In genomic region chr14:99578665-99579064, GRCm38 (mm10) we compare ENCODE assay signal across 8 mouse cellular contexts.
A peak's percentile ranks its signal among the peaks of the same experiment; 100 is the strongest.
DNase-seq lines count a peak whose midpoint lies in the region; ATAC-seq and TF ChIP-seq lines count a peak whose summit lies in the region.

No protein-coding gene starts in this region.

- H3K9me3 ChIP-seq in hindbrain, embryonic 16.5 days (ENCODE audit: control insufficient read depth, low read length): no peaks in the 10 kb centered on the region
- H3K9me3 ChIP-seq in hindbrain, embryonic 13.5 days: no peaks in the 10 kb centered on the region
- no peaks in the 10 kb centered on the region for H3K9me3 ChIP-seq in forebrain, embryonic 16.5 days (ENCODE audit: control insufficient read depth, low read length)
- H3K9me3 ChIP-seq in lung, embryonic 14.5 days (ENCODE audit: low read depth, low read length): no peaks in the 10 kb centered on the region

- H3K27ac ChIP-seq in hindbrain, embryonic 16.5 days (ENCODE audit: low read depth, low read length): no peak overlapping the region
- H3K27ac ChIP-seq in hindbrain, embryonic 13.5 days: no peak overlapping the region
- no peak overlapping the region for H3K27ac ChIP-seq in forebrain, embryonic 16.5 days (ENCODE audit: low read length)
- H3K27ac ChIP-seq in lung, embryonic 14.5 days (ENCODE audit: low read depth): peak overlapping the region; percentile 6; the same call in 1 of the 2 replicates

- no peak overlapping the region for H3K9ac ChIP-seq in hindbrain, embryonic 16.5 days (ENCODE audit: low read depth, low read length)
- no peak overlapping the region for H3K9ac ChIP-seq in hindbrain, embryonic 13.5 days
- H3K9ac ChIP-seq in forebrain, embryonic 16.5 days (replicated peaks; ENCODE audit: low read depth, low read length): no peak overlapping the region
- no peak overlapping the region for H3K9ac ChIP-seq in lung, embryonic 14.5 days

- ATAC-seq in hindbrain, embryonic 16.5 days: no peak
- ATAC-seq in hindbrain, embryonic 13.5 days (ENCODE audit: low FRiP score): no peak
- ATAC-seq in forebrain, embryonic 16.5 days: peak; percentile 67
- no peak for ATAC-seq in lung, embryonic 14.5 days (ENCODE audit: insufficient read depth)
- ATAC-seq in megakaryocyte progenitor cell, adult 5-6 weeks (replicated peaks; ENCODE audit: poor library complexity): no peak

- peak overlapping the region; percentile 11; the same call in 1 of the 2 replicates for H3K4me2 ChIP-seq in hindbrain, embryonic 16.5 days (ENCODE audit: low read length)
- no peak overlapping the region for H3K4me2 ChIP-seq in hindbrain, embryonic 13.5 days
- H3K4me2 ChIP-seq in forebrain, embryonic 16.5 days (ENCODE audit: low read length): peak overlapping the region; percentile 25
- peak overlapping the region; percentile 53 for H3K4me2 ChIP-seq in lung, embryonic 14.5 days

- DNase-seq in adrenal gland, postnatal 36 days: peak; percentile 19 to 24
- peak; percentile 26 for DNase-seq in lung, embryonic 14.5 days
- DNase-seq in cerebellum, postnatal 10 days: no peak
- no peak for DNase-seq in spleen, postnatal 10 days (ENCODE audit: low spot score in 2 of 2)

- TF ChIP-seq CTCF in lung, embryonic 14.5 days (IDR thresholded peaks at IDR 0.05; ENCODE audit: low read depth): no peak

- H3K4me3 ChIP-seq in hindbrain, embryonic 16.5 days (ENCODE audit: low read length): no peak overlapping the region
- H3K4me3 ChIP-seq in hindbrain, embryonic 13.5 days: no peak overlapping the region
- H3K4me3 ChIP-seq in forebrain, embryonic 16.5 days (replicated peaks; ENCODE audit: low read length): no peak overlapping the region
- H3K4me3 ChIP-seq in lung, embryonic 14.5 days (ENCODE audit: low read depth, low read length): peak overlapping the region; percentile 17; the same call in 1 of the 2 replicates

- 73% methylated on average over 17 of the region's 17 CpGs for WGBS in hindbrain, embryonic 16.5 days
- WGBS in hindbrain, embryonic 13.5 days: 83% methylated on average over 17 of the region's 17 CpGs
- WGBS in forebrain, embryonic 16.5 days: 58% methylated on average over 17 of the region's 17 CpGs
- 25% methylated on average over 17 of the region's 17 CpGs for WGBS in lung, embryonic 14.5 days

- peaks cover 3% of the 10 kb centered on the region; the same call in 1 of the 2 replicates for H3K4me1 ChIP-seq in hindbrain, embryonic 16.5 days (ENCODE audit: control insufficient read depth, insufficient read depth, low read depth, low read length)
- no peaks in the 10 kb centered on the region for H3K4me1 ChIP-seq in hindbrain, embryonic 13.5 days (replicated peaks)
- peaks cover 6% of the 10 kb centered on the region for H3K4me1 ChIP-seq in forebrain, embryonic 16.5 days (replicated peaks; ENCODE audit: control insufficient read depth, insufficient read depth, low read length)
- 0 out of 2 replicates have a peak, but pooled peaks cover 4% of the 10 kb centered on the region for H3K4me1 ChIP-seq in lung, embryonic 14.5 days (ENCODE audit: insufficient read depth)

- H3K36me3 ChIP-seq in hindbrain, embryonic 16.5 days (ENCODE audit: control insufficient read depth, insufficient read depth, low read length): no peaks in the 10 kb centered on the region
- H3K36me3 ChIP-seq in hindbrain, embryonic 13.5 days: no peaks in the 10 kb centered on the region
- H3K36me3 ChIP-seq in forebrain, embryonic 16.5 days (ENCODE audit: control insufficient read depth, insufficient read depth): no peaks in the 10 kb centered on the region
- no peaks in the 10 kb centered on the region for H3K36me3 ChIP-seq in lung, embryonic 14.5 days (ENCODE audit: insufficient read depth)

- no peaks in the 10 kb centered on the region for H3K27me3 ChIP-seq in hindbrain, embryonic 16.5 days (replicated peaks; ENCODE audit: control insufficient read depth, insufficient read depth, low read length)
- H3K27me3 ChIP-seq in hindbrain, embryonic 13.5 days: no peaks in the 10 kb centered on the region
- H3K27me3 ChIP-seq in forebrain, embryonic 16.5 days (replicated peaks; ENCODE audit: control insufficient read depth, insufficient read depth, low read length): no peaks in the 10 kb centered on the region
- no peaks in the 10 kb centered on the region for H3K27me3 ChIP-seq in lung, embryonic 14.5 days (ENCODE audit: insufficient read depth, low read length)

Comparison
In these comparisons a context has a peak if more than half of its experiments do, and no peak if none do; other contexts are left out.
1. DNase-seq: peak in adrenal gland, postnatal 36 days (2 of 2) and lung, embryonic 14.5 days (single experiment); none in cerebellum, postnatal 10 days (0 of 2) and spleen, postnatal 10 days (0 of 2).